20 mouse cellular contexts compared by ENCODE assay signal in the genomic region with DNA sequence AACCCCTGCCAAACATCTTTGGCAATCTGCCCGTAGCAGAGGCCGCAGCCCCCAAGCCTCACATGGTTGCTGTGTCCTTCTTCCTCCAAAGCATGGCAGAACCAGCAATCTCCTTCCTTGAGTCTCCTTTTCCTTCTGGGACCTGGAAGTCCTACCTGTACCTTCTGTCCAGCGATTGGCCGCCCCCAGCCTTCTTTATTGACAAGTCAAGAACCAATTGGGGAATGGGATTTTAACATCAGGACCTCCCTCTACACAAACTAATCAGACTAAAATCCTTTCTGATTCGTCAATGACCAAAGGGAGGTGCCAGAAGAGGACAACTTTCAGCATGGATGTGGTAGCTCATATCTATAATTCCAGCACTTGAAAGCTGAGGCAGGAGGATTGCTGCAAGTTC. TPM values are rescaled to one million over a fixed set of nuclear protein-coding genes. Genes with fewer than 3 reads are reported as not detected.
A peak's percentile ranks its signal among the peaks of the same experiment; 100 is the strongest.
DNase-seq lines count a peak whose midpoint lies in the region; ATAC-seq and TF ChIP-seq lines count a peak whose summit lies in the region.
"Had no signal": no experiment of that assay in that cellular context is flagged by ENCODE, and none has a peak within 500 bp of the region (broad histone marks: within the 10 kb centered on the region; RNA-seq: fewer than 3 reads in every experiment).

No protein-coding gene starts in this region.

- peak; percentile 17; the same call in 1 of the 2 replicates for ATAC-seq in kidney, embryonic 14.5 days (ENCODE audit: low FRiP score, low TSS enrichment)
- no peak for ATAC-seq in embryonic facial prominence, embryonic 14.5 days (ENCODE audit: low read depth)
- ATAC-seq in forebrain, postnatal 0 days = no peak
- ATAC-seq: activated CD4-positive, CD25-positive, alpha-beta regulatory T cell, adult 4 months; forebrain, embryonic 13.5 days had no signal

- 0 out of 2 replicates have a peak overlapping the region, but pooled peaks have one; percentile 17 for H3K27ac ChIP-seq in kidney, embryonic 14.5 days (ENCODE audit: low read depth, low read length)
- peak overlapping the region; percentile 18; the same call in 1 of the 2 replicates for H3K27ac ChIP-seq in embryonic facial prominence, embryonic 14.5 days (replicated peaks; ENCODE audit: low read depth, low read length)
- H3K27ac ChIP-seq in forebrain, postnatal 0 days (ENCODE audit: low read depth, low read length) = no peak overlapping the region
- H3K27ac ChIP-seq: forebrain, embryonic 13.5 days; gastrocnemius, adult 2 months; hindbrain, embryonic 10.5 days; hindbrain, embryonic 14.5 days had no signal

- no peaks in the 10 kb centered on the region for H3K27me3 ChIP-seq in kidney, embryonic 14.5 days (ENCODE audit: control insufficient read depth, insufficient read depth, low read length)
- no peaks in the 10 kb centered on the region for H3K27me3 ChIP-seq in embryonic facial prominence, embryonic 14.5 days (replicated peaks; ENCODE audit: control insufficient read depth, insufficient read depth, low read length)
- H3K27me3 ChIP-seq in forebrain, postnatal 0 days (ENCODE audit: insufficient read depth, low read length) = no peaks in the 10 kb centered on the region
- H3K27me3 ChIP-seq: CH12.LX; forebrain, embryonic 13.5 days had no signal

- TF ChIP-seq CTCF in forebrain, postnatal 0 days (IDR thresholded peaks at IDR 0.05; ENCODE audit: low read depth) = no peak

- no peaks in the 10 kb centered on the region for H3K9me3 ChIP-seq in kidney, embryonic 14.5 days (ENCODE audit: control insufficient read depth, low read length)
- no peaks in the 10 kb centered on the region for H3K9me3 ChIP-seq in embryonic facial prominence, embryonic 14.5 days (ENCODE audit: control insufficient read depth, low read length)
- no peaks in the 10 kb centered on the region for H3K9me3 ChIP-seq in forebrain, postnatal 0 days (ENCODE audit: low read length)
- H3K9me3 ChIP-seq: forebrain, embryonic 13.5 days; heart, embryonic 12.5 days; hindbrain, embryonic 10.5 days had no signal

- no peak overlapping the region for H3K9ac ChIP-seq in kidney, embryonic 14.5 days (ENCODE audit: low read depth, low read length)
- H3K9ac ChIP-seq in embryonic facial prominence, embryonic 14.5 days (ENCODE audit: low read depth, low read length) = no peak overlapping the region
- H3K9ac ChIP-seq in forebrain, postnatal 0 days = no peak overlapping the region
- H3K9ac ChIP-seq: forebrain, embryonic 13.5 days; heart, embryonic 12.5 days; hindbrain, embryonic 14.5 days had no signal

- no peak overlapping the region for H3K4me2 ChIP-seq in kidney, embryonic 14.5 days (replicated peaks; ENCODE audit: low read depth, low read length)
- H3K4me2 ChIP-seq in embryonic facial prominence, embryonic 14.5 days (ENCODE audit: low read depth, low read length) = no peak overlapping the region
- no peak overlapping the region for H3K4me2 ChIP-seq in forebrain, postnatal 0 days (ENCODE audit: low read depth)
- H3K4me2 ChIP-seq: forebrain, embryonic 13.5 days; heart, embryonic 12.5 days; hindbrain, embryonic 14.5 days had no signal

- DNase-seq in kidney, adult 11 months = no peak
- DNase-seq in left cerebral cortex, postnatal 4 days = peak; percentile 29
- DNase-seq in left cerebral cortex, postnatal 36 days (ENCODE audit: low spot score in 2 of 2) = no peak
- peak; percentile 31 for DNase-seq in NIH3T3 (ENCODE audit: low read depth)
- no peak for DNase-seq in embryonic facial prominence, embryonic 14.5 days (ENCODE audit: low spot score)
- DNase-seq in forebrain, postnatal 0 days = no peak
- DNase-seq: adrenal gland, postnatal 14 days; cerebellum, adult 11-12 months; cerebellum, adult 9-11 months; gastrocnemius, adult 2 months; gastrocnemius, postnatal 25 days had no signal

- H3K4me1 ChIP-seq in kidney, embryonic 14.5 days (ENCODE audit: control insufficient read depth, insufficient read depth, low read length) = 0 out of 2 replicates have a peak, but pooled peaks cover 4% of the 10 kb centered on the region
- H3K4me1 ChIP-seq in embryonic facial prominence, embryonic 14.5 days (ENCODE audit: control insufficient read depth, insufficient read depth, low read length) = peaks cover 7% of the 10 kb centered on the region; the same call in 1 of the 2 replicates
- 0 out of 2 replicates have a peak, but pooled peaks cover 4% of the 10 kb centered on the region for H3K4me1 ChIP-seq in forebrain, postnatal 0 days (ENCODE audit: insufficient read depth)

- 81% methylated on average over 5 of the region's 5 CpGs for WGBS in kidney, embryonic 14.5 days
- 82% methylated on average over 5 of the region's 5 CpGs for WGBS in embryonic facial prominence, embryonic 14.5 days
- WGBS in forebrain, postnatal 0 days = 88% methylated on average over 5 of the region's 5 CpGs

- H3K4me3 ChIP-seq in kidney, embryonic 14.5 days (ENCODE audit: low read length) = no peak overlapping the region
- H3K4me3 ChIP-seq in embryonic facial prominence, embryonic 14.5 days (ENCODE audit: low read depth, low read length) = no peak overlapping the region
- no peak overlapping the region for H3K4me3 ChIP-seq in forebrain, postnatal 0 days (ENCODE audit: low read depth, low read length)
- H3K4me3 ChIP-seq: forebrain, embryonic 13.5 days; gastrocnemius, adult 2 months; heart, embryonic 12.5 days; hindbrain, embryonic 10.5 days had no signal

- no peaks in the 10 kb centered on the region; the same call in 1 of the 2 replicates for H3K36me3 ChIP-seq in kidney, embryonic 14.5 days (ENCODE audit: control insufficient read depth, insufficient read depth, low read length)
- H3K36me3 ChIP-seq in embryonic facial prominence, embryonic 14.5 days (ENCODE audit: control insufficient read depth, insufficient read depth, low read length) = peaks cover 14% of the 10 kb centered on the region
- H3K36me3 ChIP-seq in forebrain, postnatal 0 days (ENCODE audit: insufficient read depth) = peaks cover 31% of the 10 kb centered on the region

- intact Hi-C loops in left cerebral cortex, postnatal 4 days (cut with DNase I) = no loop called here
- intact Hi-C loops in left cerebral cortex, postnatal 36 days (cut with DNase I) = no loop called here

RNA-seq across cellular contexts. Expression of a gene that starts 22.1 kb away (rescaled TPM):
- 9.2 and 36.9 TPM in 2 replicates for polyA plus RNA-seq in kidney, embryonic 14.5 days (2014; fragmentation: Nextera tagmentation; extraction: Ambion mirVana)
- total RNA-seq in left cerebral cortex, postnatal 4 days (2021) = 10 to 100 TPM; 14.6 to 19.7 TPM
- 10 to 100 TPM; 42.9 to 55.6 TPM for total RNA-seq in left cerebral cortex, postnatal 36 days (2021)
- 7.4 and 12.2 TPM in 2 replicates for polyA plus RNA-seq in embryonic facial prominence, embryonic 14.5 days (2014; fragmentation: Nextera tagmentation; extraction: Ambion mirVana)
- total RNA-seq in forebrain, postnatal 0 days (2014; rRNA removed) = 10.2 and 11.1 TPM in 2 replicates
- polyA plus RNA-seq in forebrain, postnatal 0 days (2015; fragmentation: Nextera tagmentation; extraction: Ambion mirVana) = 6.7 and 8.5 TPM in 2 replicates
- total RNA-seq: CH12.LX had no signal

RNA-seq across cellular contexts. Expression of a gene that starts 22.1 kb away (rescaled TPM):
- 29.8 and 34.2 TPM in 2 replicates for polyA plus RNA-seq in kidney, embryonic 14.5 days (2014; fragmentation: Nextera tagmentation; extraction: Ambion mirVana)
- total RNA-seq in left cerebral cortex, postnatal 4 days (2021) = 10 to 100 TPM; 86.1 to 92.1 TPM
- 100 to 1,000 TPM; 159 to 171 TPM for total RNA-seq in left cerebral cortex, postnatal 36 days (2021)
- 21.0 and 23.7 TPM in 2 replicates for polyA plus RNA-seq in embryonic facial prominence, embryonic 14.5 days (2014; fragmentation: Nextera tagmentation; extraction: Ambion mirVana)
- 59.8 and 81.3 TPM in 2 replicates for total RNA-seq in forebrain, postnatal 0 days (2014; rRNA removed)
- polyA plus RNA-seq in forebrain, postnatal 0 days (2015; fragmentation: Nextera tagmentation; extraction: Ambion mirVana) = 88.3 and 118 TPM in 2 replicates

RNA-seq across cellular contexts. Expression of a gene that starts 34.2 kb away (rescaled TPM):
- polyA plus RNA-seq in kidney, embryonic 14.5 days (2014; fragmentation: Nextera tagmentation; extraction: Ambion mirVana) = 0.64 and 1.1 TPM in 2 replicates
- total RNA-seq in left cerebral cortex, postnatal 4 days (2021) = not detected
- total RNA-seq in left cerebral cortex, postnatal 36 days (2021) = not detected
- polyA plus RNA-seq in embryonic facial prominence, embryonic 14.5 days (2014; fragmentation: Nextera tagmentation; extraction: Ambion mirVana) = 0.93 and 1.3 TPM in 2 replicates
- 0.19 and 0.31 TPM in 2 replicates for total RNA-seq in forebrain, postnatal 0 days (2014; rRNA removed)
- polyA plus RNA-seq in forebrain, postnatal 0 days (2015; fragmentation: Nextera tagmentation; extraction: Ambion mirVana) = 0.34 and 0.46 TPM in 2 replicates
- total RNA-seq: adrenal gland, adult 18-20 months; adrenal gland, postnatal 14 days; CH12.LX; gastrocnemius, adult 2 months; gastrocnemius, postnatal 25 days; granulocyte monocyte progenitor cell, adult 5-6 weeks had no signal
- polyA plus RNA-seq: activated CD4-positive, CD25-positive, alpha-beta regulatory T cell, adult 4 months had no signal

Comparison
In these comparisons a context has a peak if more than half of its experiments do, and no peak if none do; other contexts are left out.
1. DNase-seq: peak in left cerebral cortex, postnatal 4 days (single experiment) and NIH3T3 (single experiment); none in kidney, adult 11 months (single experiment), left cerebral cortex, postnatal 36 days (0 of 2), embryonic facial prominence, embryonic 14.5 days (single experiment) and forebrain, postnatal 0 days (single experiment).